Mouse (Mus musculus) Muller cell, postnatal 12 days (primary cell): Measurements from ENCODE around the gene Fam83d.

ENCODE experiments used
- DNase-seq: peaks from one replicate; pipeline ENCODE4 v3.0.0-alpha.2; 2015; ENCODE audit errors: inconsistent ontology term

The Fam83d gene

DNA sequence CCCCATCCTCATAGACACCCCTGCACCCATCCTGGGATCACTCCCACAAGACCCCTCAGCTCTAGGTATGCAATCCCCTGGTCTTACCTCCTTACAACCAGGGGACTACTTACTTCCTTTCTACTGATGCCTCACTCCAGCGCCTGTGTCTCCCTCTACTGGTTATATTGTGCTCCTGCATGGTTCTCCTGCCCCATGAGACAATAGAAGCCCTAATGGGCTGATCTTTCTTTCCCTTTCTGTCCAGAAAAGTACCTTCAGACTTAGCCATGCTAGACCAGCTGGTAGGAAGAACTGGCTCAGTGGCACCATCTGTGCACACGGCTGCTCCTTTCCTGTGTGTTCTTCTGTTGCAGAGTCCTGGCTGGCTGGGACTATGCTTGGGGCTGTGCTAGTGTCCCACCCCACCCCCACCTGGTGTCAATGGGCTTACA is 22.8 kb upstream of the Fam83d start:
- DNase-seq = peak; percentile 47

- no peak for DNase-seq
Measured at GRCm38 (mm10) chr2:158746164-158746563, 21.7 kb upstream of the Fam83d start.

- no peak for DNase-seq
Measured at GRCm38 (mm10) chr2:158749366-158749765, 18.5 kb upstream of the Fam83d start.

GRCm38 (mm10) chr2:158760231-158760630 is 7.7 kb upstream of the Fam83d start:
- no peak for DNase-seq

- DNase-seq = no peak
Measured at GRCm38 (mm10) chr2:158762339-158762738, 5.6 kb upstream of the Fam83d start.

GRCm38 (mm10) chr2:158768350-158768749 is 457 bp downstream of the Fam83d start:
- DNase-seq = peak; percentile 64

GRCm38 (mm10) chr2:158768771-158769170 is 878 bp downstream of the Fam83d start:
- no peak for DNase-seq

DNA sequence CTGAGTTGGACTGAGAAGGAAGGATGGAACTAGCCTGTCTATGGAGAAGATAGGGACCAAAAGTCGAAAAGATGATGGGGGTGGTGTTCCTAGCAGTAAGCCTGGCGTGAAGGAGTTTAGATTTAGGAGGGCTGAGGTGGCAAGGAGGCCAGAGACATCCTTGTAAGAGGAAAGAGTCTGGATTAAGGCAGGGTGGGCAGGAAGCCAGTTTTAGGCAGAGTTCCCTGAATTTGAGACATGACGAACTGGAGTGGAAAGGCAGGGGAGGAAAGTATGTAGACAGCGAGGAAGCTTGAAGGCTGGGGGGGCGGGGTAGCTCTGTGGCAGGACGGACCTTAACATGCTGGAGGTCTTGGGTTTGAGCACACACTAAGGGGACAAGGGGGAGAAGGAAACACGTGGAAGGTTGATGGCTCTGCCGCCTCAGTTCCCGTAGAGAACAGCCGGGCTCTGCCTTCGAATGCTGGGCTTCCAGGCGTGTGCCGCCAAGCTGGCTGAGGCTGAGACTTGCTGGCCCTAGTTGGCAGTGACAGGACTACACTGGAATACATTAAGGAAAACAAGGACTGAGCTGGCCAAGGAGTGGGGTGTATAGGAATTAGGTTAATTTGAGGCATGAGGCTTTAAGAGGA is 2.3 kb downstream of the Fam83d start:
- peak; percentile 58 for DNase-seq

DNA sequence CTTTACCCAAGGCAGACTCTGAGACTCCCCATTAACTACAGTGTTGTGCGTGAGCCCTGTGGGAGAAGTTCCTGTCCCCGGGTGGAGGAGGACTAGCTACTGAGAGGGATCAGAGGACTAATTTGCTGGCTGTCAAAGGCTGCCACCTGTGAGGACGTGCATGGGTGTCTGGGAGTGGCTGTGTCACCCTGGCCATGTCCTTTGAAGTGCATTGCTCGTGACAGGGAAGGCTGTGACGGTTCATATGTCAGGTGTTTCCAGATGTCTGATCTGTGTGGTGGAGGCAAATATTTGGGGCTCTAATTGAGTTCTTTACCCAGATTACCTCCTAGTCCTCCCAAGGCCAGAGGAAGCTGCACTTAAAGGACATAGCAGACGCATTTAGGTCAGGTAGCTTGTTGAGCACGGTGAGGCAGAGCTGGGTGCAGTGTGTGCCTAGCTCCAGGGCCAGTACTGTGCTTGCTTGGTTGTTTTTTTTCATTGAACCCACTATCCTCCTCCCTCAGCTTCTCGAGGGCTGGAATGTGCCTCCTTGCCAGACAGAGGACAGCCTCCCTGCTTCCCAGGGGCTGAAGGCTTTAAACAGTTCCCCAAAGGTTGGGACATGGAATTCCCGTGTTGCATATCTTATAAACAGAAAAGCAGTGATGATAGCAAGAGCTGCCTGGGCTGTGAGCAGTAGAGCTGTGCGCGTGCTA is 3.3 kb downstream of the Fam83d start:
- DNase-seq = no peak

DNA sequence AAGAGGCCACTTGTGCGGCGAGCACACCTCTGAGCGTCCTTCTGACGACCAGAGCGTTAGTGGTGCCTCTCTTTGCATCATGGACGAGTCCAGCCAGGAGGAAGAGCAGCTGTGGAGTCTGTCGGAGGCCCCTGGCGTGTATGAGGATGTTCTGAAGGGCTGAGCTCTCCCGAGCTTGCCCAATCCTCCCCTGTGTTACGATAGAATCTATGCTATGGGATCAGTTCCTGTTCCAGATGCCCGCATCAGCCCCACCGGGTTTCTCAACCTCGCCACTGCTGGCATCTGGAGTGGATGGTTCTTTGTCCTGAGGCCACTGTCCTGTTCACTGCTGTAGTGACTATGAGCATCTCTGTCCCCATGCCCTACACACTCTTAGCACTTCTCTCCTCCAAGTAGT is 4.9 kb downstream of the Fam83d start:
- no peak for DNase-seq

DNA sequence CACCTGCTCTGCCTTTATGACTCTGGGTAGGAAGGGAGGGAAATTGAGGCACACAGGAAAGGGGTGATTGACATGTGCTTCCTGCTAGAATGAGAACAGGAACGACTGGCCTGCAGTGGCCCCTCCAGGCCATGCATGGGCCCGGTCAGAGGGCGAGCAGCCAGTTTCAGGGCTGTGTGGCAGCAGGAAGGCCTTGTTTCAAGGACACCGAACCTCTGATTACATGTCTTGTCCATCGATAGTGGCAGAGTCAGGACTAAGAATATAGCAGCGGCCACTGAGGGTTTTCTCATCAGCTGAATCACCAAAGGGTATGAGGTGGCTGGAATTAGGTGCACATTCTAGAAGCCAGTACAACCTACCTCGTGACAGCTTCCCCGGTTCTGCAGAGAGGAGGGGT is 7.0 kb downstream of the Fam83d start:
- no peak for DNase-seq

- no peak for DNase-seq
Measured at GRCm38 (mm10) chr2:158776716-158777115, 8.8 kb downstream of the Fam83d start.

- DNase-seq = no peak
Measured at GRCm38 (mm10) chr2:158777490-158777889, 9.6 kb downstream of the Fam83d start.

GRCm38 (mm10) chr2:158778349-158778748 is 10.5 kb downstream of the Fam83d start:
- DNase-seq = no peak

- DNase-seq = no peak
Measured at GRCm38 (mm10) chr2:158781126-158781525, 13.2 kb downstream of the Fam83d start.

DNA sequence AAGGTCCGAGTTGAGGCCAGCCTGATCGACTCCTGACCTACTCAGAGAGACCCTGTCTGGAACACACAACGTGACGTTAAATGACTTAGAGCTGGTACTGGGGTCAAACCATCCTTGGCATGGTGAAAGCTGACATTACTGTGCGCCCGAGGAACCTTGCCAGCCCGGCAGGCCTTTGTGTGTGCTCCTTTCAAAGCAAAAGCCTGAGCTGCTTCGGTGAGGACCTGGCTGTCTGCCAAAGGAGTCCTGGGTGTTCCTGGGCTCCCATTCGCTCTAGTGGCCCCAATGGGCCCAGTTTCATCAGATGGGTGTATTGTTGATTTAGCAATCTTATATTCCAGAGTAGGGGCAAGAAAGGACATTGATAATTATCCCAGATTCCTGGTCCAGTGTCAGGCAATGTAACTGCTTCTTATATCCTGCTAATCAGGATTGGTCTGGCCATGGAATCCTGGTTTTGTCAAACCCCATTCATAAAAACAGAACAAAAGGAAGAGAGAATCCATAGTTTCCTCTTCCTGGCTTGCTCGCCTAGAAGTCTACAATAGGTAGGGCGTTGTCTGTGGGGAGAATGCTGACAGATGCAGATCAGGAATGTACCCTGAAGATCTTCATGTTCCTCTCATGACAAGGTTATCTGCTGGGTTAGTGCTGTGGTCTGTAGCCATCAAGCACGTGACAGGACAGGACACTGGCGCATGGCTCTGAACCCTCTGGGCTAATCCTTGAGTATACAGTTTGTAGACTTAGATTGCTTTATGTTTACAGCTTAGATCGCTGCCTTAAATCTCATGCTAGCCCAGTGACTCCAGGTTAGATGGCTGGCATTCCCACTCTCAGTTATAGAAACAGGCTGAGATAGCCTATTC is 19.3 kb downstream of the Fam83d start:
- no peak for DNase-seq

GRCm38 (mm10) chr2:158794494-158795004 is 26.7 kb downstream of the Fam83d start, which contains the start of gene Dhx35:
Gene Dhx35 (plus strand): TSS chr2:158794807.
- peak; percentile 99 for DNase-seq

- no peak for DNase-seq
Measured at GRCm38 (mm10) chr2:158795043-158795442, 27.1 kb downstream of the Fam83d start.

DNA sequence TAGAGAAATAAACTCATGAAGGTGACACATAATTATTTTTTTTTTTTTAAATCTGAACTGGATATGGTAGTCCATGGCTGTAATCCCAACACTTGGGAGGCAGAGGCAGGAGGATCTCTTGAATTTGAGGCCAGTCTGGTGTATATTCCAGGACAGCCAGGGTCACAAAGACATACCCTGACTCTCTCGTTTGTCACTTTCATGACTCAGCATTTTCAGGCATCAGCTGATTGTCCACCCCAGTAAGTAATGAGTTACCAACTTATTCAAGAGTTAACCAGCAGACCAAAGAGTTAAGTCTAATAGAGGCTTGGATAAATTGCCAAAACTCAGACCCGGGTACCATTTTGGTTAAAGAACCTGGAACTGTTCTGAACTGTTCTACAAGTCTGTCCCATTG is 28.0 kb downstream of the Fam83d start:
- no peak for DNase-seq

- peak; percentile 21 for DNase-seq
Measured at GRCm38 (mm10) chr2:158799328-158799727, 31.4 kb downstream of the Fam83d start.

- no peak for DNase-seq
Measured at GRCm38 (mm10) chr2:158800788-158801187, 32.9 kb downstream of the Fam83d start.

GRCm38 (mm10) chr2:158803575-158803974 is 35.7 kb downstream of the Fam83d start:
- no peak for DNase-seq
